Mouse (Mus musculus) forebrain, embryonic 12.5 days (tissue): Measurements from ENCODE around the gene Syt7. TPM values are rescaled to one million over a fixed set of nuclear protein-coding genes. Genes with fewer than 3 reads are reported as not detected.

ENCODE experiments used
- ATAC-seq: fragments of 200-750 bp; cut with Nextera tagmentation; 2 replicates; pipeline ENCODE4 v1.8.0; 2017; ENCODE audit warnings: moderate TSS enrichment; ENCODE audit not compliant: low FRiP score
- H3K27ac ChIP-seq: fragments of 300-500 bp; sonication (generic); 2 replicates; pipeline ENCODE4 v1.5.1; 2016; ENCODE audit warnings: mild to moderate bottlenecking
- H3K27me3 ChIP-seq: fragments of 300-500 bp; sonication (generic); 2 replicates; pipeline ENCODE4 v1.6.1; 2016; ENCODE audit warnings: mild to moderate bottlenecking
- H3K36me3 ChIP-seq: fragments of 300-500 bp; sonication (generic); replicated peaks from 2 replicates; pipeline ENCODE4 v1.6.1; 2016; ENCODE audit warnings: mild to moderate bottlenecking
- H3K4me1 ChIP-seq: fragments of 300-500 bp; sonication (generic); 2 replicates; pipeline ENCODE4 v1.6.1; 2016
- H3K4me2 ChIP-seq: fragments of 300-500 bp; sonication (generic); 2 replicates; pipeline ENCODE4 v1.6.1; 2016; ENCODE audit warnings: mild to moderate bottlenecking, moderate library complexity
- H3K4me3 ChIP-seq: fragments of 300-500 bp; sonication (generic); replicated peaks from 2 replicates; pipeline ENCODE4 v1.5.1; 2016; ENCODE audit warnings: mild to moderate bottlenecking
- H3K9ac ChIP-seq: fragments of 300-500 bp; sonication (generic); 2 replicates; pipeline ENCODE4 v1.6.1; 2016; ENCODE audit warnings: mild to moderate bottlenecking
- H3K9me3 ChIP-seq: fragments of 300-500 bp; sonication (generic); 2 replicates; pipeline ENCODE4 v1.6.1; 2016
- WGBS: fragments of 180-500 bp; shearing (Covaris S2); methylation state at CpG from one replicate; pipeline ENCODE4 v1.1.7; 2016; 5-methylcytosine and 5-hydroxymethylcytosine counted together
- polyA plus RNA-seq: library from polyadenylated mRNA; unstranded; fragments of >200 nt; fragmentation: Nextera tagmentation; extraction: Ambion mirVana; gene quantifications from 2 replicates; pipeline ENCODE4 v1.2.1, GENCODE M21; 2016

Syt7 gene
- polyA plus RNA-seq, 1 experiment from 2014 or later: 5.5 TPM

DNA sequence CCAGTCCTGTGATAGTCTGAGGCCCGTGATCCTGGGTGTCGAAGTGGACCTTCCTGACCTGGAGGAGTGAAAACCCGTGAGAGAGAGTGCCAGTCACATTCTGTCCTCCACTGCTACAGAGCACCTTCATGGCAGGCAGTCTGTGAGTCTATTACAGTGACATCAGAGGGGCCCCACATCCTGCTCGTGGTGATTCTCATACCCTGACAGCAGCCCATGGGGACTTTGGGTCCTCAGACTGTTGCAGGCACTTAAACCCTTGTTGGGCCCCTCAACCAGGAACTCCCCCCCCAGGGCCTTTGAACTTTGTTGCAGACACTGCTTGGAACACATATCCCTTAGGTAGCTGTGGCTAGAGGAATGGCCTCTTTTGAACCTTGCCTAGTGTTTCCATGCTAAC is 90.7 kb downstream of the Syt7 start:
- no peaks in the 10 kb centered on the region for H3K36me3 ChIP-seq
- H3K4me2 ChIP-seq: no peak overlapping the region
- peaks cover 9% of the 10 kb centered on the region for H3K4me1 ChIP-seq
- H3K9ac ChIP-seq: no peak overlapping the region
- 77% methylated on average over 4 of the region's 4 CpGs for WGBS
- H3K9me3 ChIP-seq: no peaks in the 10 kb centered on the region
- no peak for ATAC-seq
- H3K4me3 ChIP-seq: no peak overlapping the region
- no peak overlapping the region for H3K27ac ChIP-seq
- 0 out of 2 replicates have a peak, but pooled peaks cover 3% of the 10 kb centered on the region for H3K27me3 ChIP-seq

GRCm38 (mm10) chr19:10482703-10483102 is 93.8 kb downstream of the Syt7 start, which contains the start of gene Ppp1r32:
Gene Ppp1r32, minus strand, starts transcription at chr19:10482928.
- no peak within 1 kb of the TSS; the same call in 1 of the 2 replicates for H3K27ac ChIP-seq
- WGBS: 27% methylated on average over 6 of the region's 6 CpGs

DNA sequence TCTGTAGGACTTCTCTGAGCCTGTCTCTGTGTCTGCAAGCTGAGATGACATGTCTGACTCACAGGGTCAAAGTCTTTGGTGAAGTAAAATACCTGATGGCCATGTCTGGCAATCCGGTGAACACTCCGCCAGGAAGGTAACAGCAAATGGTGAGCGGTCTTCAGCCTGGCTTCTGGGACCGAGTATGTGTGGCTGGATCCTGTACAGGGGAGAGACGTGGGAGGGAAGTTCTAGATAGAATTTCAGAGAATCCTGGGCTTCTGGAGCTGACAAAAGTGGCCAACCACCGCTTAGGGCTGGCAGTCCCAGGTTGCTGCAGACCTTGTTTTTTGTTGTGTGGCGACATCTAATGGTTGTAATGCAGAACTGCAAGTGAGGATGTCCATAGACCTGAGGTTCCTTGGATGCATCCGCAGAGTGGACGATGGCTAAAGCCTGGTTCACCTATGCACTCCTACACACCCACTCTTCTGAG is 97.4 kb downstream of the Syt7 start:
- Histone ChIP-seq H3K4me2 (no peak overlapping the region), H3K9ac (no peak overlapping the region), H3K4me3 (no peak overlapping the region), H3K27me3 (peaks cover 12% of the 10 kb centered on the region; the same call in 1 of the 2 replicates), H3K9me3 (no peaks in the 10 kb centered on the region), H3K27ac (no peak overlapping the region), H3K36me3 (no peaks in the 10 kb centered on the region), H3K4me1 (peaks cover 9% of the 10 kb centered on the region)
- ATAC-seq: peak; percentile 74
- WGBS: 26% methylated on average over 9 of the region's 9 CpGs

More at GRCm38 (mm10) chr19:10482703-10483102, 93.8 kb downstream of the Syt7 start, which contains the start of gene Ppp1r32:
- Histone ChIP-seq H3K4me1 (peaks cover 9% of the 10 kb centered on the region), H3K27me3 (peaks cover 12% of the 10 kb centered on the region; the same call in 1 of the 2 replicates), H3K9me3 (no peaks in the 10 kb centered on the region), H3K36me3 (no peaks in the 10 kb centered on the region), H3K4me3 (no peak within 1 kb of the TSS), H3K4me2 (no peak within 1 kb of the TSS), H3K9ac (no peak within 1 kb of the TSS)
- ATAC-seq: peak; percentile 66; the same call in 1 of the 2 replicates

GRCm38 (mm10) chr19:10495670-10496069 is 106.8 kb downstream of the Syt7 start:
- Histone ChIP-seq H3K27me3 (no peaks in the 10 kb centered on the region), H3K9ac (no peak overlapping the region), H3K4me1 (peaks cover 6% of the 10 kb centered on the region; the same call in 1 of the 2 replicates), H3K4me3 (no peak overlapping the region), H3K36me3 (peaks cover 12% of the 10 kb centered on the region), H3K9me3 (no peaks in the 10 kb centered on the region), H3K4me2 (no peak overlapping the region), H3K27ac (no peak overlapping the region)
- WGBS: 100% methylated on average over 1 of the region's 1 CpGs
- no peak for ATAC-seq

DNA sequence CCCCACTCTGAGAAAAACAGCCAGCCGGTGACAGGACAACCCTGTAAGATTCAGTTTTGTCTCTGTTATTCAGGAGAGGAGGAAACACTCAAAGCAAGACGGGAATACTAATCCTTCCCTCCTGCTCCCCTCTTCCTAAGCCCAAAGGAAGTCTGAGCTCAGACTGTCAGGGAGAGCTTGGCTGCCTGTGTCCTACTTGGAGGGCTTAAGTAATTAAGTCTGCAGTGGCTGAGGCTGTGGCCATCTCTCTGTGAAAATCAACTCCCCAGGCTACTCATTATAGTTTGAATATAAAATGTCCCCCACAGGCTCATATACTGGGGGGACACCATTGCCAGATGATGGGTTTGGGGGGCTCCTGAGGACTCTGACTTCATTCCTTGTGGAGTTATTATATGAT is 108.1 kb downstream of the Syt7 start:
- Histone ChIP-seq H3K4me3 (no peak overlapping the region), H3K27me3 (no peaks in the 10 kb centered on the region), H3K4me2 (no peak overlapping the region), H3K27ac (no peak overlapping the region), H3K36me3 (peaks cover 26% of the 10 kb centered on the region), H3K9me3 (no peaks in the 10 kb centered on the region), H3K4me1 (peaks cover 6% of the 10 kb centered on the region; the same call in 1 of the 2 replicates), H3K9ac (no peak overlapping the region)
- 54% methylated on average over 2 of the region's 2 CpGs for WGBS
- no peak for ATAC-seq

GRCm38 (mm10) chr19:10497512-10498160 is 108.7 kb downstream of the Syt7 start:
- Histone ChIP-seq H3K27ac (no peak overlapping the region), H3K4me1 (peaks cover 6% of the 10 kb centered on the region; the same call in 1 of the 2 replicates), H3K27me3 (no peaks in the 10 kb centered on the region), H3K9ac (no peak overlapping the region), H3K36me3 (peaks cover 27% of the 10 kb centered on the region), H3K9me3 (no peaks in the 10 kb centered on the region), H3K4me3 (no peak overlapping the region), H3K4me2 (no peak overlapping the region)
- ATAC-seq: no peak
- 70% methylated on average over 8 of the region's 8 CpGs for WGBS

DNA sequence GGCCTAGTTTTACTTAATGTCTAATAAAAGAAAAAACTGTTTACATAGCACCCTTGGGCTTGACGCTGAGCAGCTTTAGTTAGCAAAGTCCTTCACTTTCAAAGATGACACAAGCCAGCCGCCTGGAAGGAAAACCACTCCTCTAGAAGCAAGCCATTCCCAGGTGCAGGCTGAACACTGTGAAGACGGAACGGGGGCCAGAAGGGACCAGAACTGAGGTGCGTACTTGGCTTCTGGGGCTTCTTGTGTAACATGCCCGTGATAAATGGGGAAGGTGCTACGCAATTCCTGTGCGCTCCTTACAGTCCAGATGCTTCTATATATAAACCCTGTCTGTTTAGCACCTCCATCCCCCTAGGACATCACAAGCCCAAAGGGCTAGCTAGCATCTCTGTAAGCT is 111.7 kb downstream of the Syt7 start:
- ATAC-seq: no peak
- Histone ChIP-seq H3K27ac (no peak overlapping the region), H3K36me3 (peaks cover 38% of the 10 kb centered on the region), H3K4me3 (no peak overlapping the region), H3K4me2 (no peak overlapping the region), H3K9me3 (no peaks in the 10 kb centered on the region), H3K9ac (no peak overlapping the region), H3K27me3 (no peaks in the 10 kb centered on the region), H3K4me1 (peaks cover 6% of the 10 kb centered on the region; the same call in 1 of the 2 replicates)
- WGBS: 96% methylated on average over 8 of the region's 8 CpGs

GRCm38 (mm10) chr19:10502571-10502970 is 113.7 kb downstream of the Syt7 start:
- Histone ChIP-seq H3K9me3 (no peaks in the 10 kb centered on the region), H3K27ac (no peak overlapping the region), H3K36me3 (peaks cover 49% of the 10 kb centered on the region), H3K9ac (no peak overlapping the region), H3K4me2 (no peak overlapping the region), H3K4me3 (no peak overlapping the region), H3K27me3 (no peaks in the 10 kb centered on the region), H3K4me1 (no peaks in the 10 kb centered on the region)
- WGBS: 5% methylated on average over 4 of the region's 4 CpGs
- ATAC-seq: peak; percentile 68; the same call in 1 of the 2 replicates

Other genes starting within 250 kb of the Syt7 start
- 187 and 195 TPM in 2 replicates for gene Fads1, start 206.2 kb upstream of the Syt7 start, polyA plus RNA-seq
- gene Tmem258, start 185.1 kb upstream of the Syt7 start, polyA plus RNA-seq: 336 and 355 TPM in 2 replicates
- 130 and 134 TPM in 2 replicates for gene Fen1, start 184.9 kb upstream of the Syt7 start, polyA plus RNA-seq
- 0.72 and 0.87 TPM in 2 replicates for gene Myrf, start 148.3 kb upstream of the Syt7 start, polyA plus RNA-seq
- gene Dagla, start 84.2 kb upstream of the Syt7 start, polyA plus RNA-seq: 3.6 TPM in 2 replicates
- 0.83 and 1.1 TPM in 2 replicates for gene Lrrc10b, start 68.4 kb downstream of the Syt7 start, polyA plus RNA-seq
- 0.58 and 0.97 TPM in 2 replicates for gene Ppp1r32, start 93.8 kb downstream of the Syt7 start, polyA plus RNA-seq
- gene Cpsf7, start 136.2 kb downstream of the Syt7 start, polyA plus RNA-seq: 67.9 and 73.9 TPM in 2 replicates
- gene Sdhaf2, start 137.1 kb downstream of the Syt7 start, polyA plus RNA-seq: 50.2 and 52.8 TPM in 2 replicates
- gene Tmem216, start 167.1 kb downstream of the Syt7 start, polyA plus RNA-seq: 52.9 and 54.1 TPM in 2 replicates
- gene Cyb561a3, start 188.1 kb downstream of the Syt7 start, polyA plus RNA-seq: 17.1 and 18.1 TPM in 2 replicates
- gene Tmem138, start 188.3 kb downstream of the Syt7 start, polyA plus RNA-seq: 49.0 and 52.8 TPM in 2 replicates
- 389 and 413 TPM in 2 replicates for gene Ddb1, start 216.2 kb downstream of the Syt7 start, polyA plus RNA-seq
- 20.5 and 22.9 TPM in 2 replicates for gene Tkfc, start 216.6 kb downstream of the Syt7 start, polyA plus RNA-seq
- gene Vwce, start 245.1 kb downstream of the Syt7 start, polyA plus RNA-seq: 0.44 and 0.45 TPM in 2 replicates